Mouse (Mus musculus) midbrain, postnatal 0 days (tissue): ENCODE measurements around the gene Atp6v1c2. TPM values are rescaled to one million over a fixed set of nuclear protein-coding genes. Genes with fewer than 3 reads are reported as not detected.
A peak's percentile ranks its signal among the peaks of the same experiment; 100 is the strongest.

Experiments
- ATAC-seq: fragments of 200-750 bp; cut with Nextera tagmentation; 2 replicates; pipeline ENCODE4 v1.8.0; 2017; ENCODE audit warnings: moderate number of reproducible peaks, mild to moderate bottlenecking, moderate TSS enrichment, moderate library complexity; ENCODE audit not compliant: low FRiP score
- DNase-seq: peaks from one replicate; pipeline ENCODE4 v3.0.0-alpha.2; 2015; ENCODE audit warnings: low spot score
- H3K27ac ChIP-seq: fragments of 300-500 bp; sonication (generic); 2 replicates; pipeline ENCODE4 v1.5.1; 2014; ENCODE audit warnings: low read depth, mild to moderate bottlenecking, low read length, mixed read lengths
- H3K27me3 ChIP-seq: fragments of 300-500 bp; sonication (generic); 2 replicates; pipeline ENCODE4 v1.6.1; 2014; ENCODE audit warnings: low read length, control low read depth, mixed read lengths; ENCODE audit not compliant: insufficient read depth
- H3K36me3 ChIP-seq: fragments of 300-500 bp; sonication (generic); 2 replicates; pipeline ENCODE4 v1.6.1; 2014; ENCODE audit warnings: low read length, control low read depth, mixed read lengths; ENCODE audit not compliant: insufficient read depth
- H3K4me1 ChIP-seq: fragments of 300-500 bp; sonication (generic); 2 replicates; pipeline ENCODE4 v1.6.1; 2014; ENCODE audit warnings: mild to moderate bottlenecking, control low read depth, antibody characterized with exemption, low read length, mixed read lengths; ENCODE audit not compliant: insufficient read depth
- H3K4me2 ChIP-seq: fragments of 300-500 bp; sonication (generic); 2 replicates; pipeline ENCODE4 v1.6.1; 2014; ENCODE audit warnings: low read depth, mild to moderate bottlenecking, low read length, mixed read lengths; ENCODE audit not compliant: poor library complexity, severe bottlenecking
- H3K4me3 ChIP-seq: fragments of 300-500 bp; sonication (generic); 2 replicates; pipeline ENCODE4 v1.5.1; 2014; ENCODE audit warnings: low read depth, mild to moderate bottlenecking, low read length, moderate library complexity
- H3K9ac ChIP-seq: fragments of 300-500 bp; sonication (generic); replicated peaks from 2 replicates; pipeline ENCODE4 v1.6.1; 2014; ENCODE audit warnings: mild to moderate bottlenecking, low read length, moderate library complexity, mixed read lengths; ENCODE audit not compliant: poor library complexity, severe bottlenecking
- H3K9me3 ChIP-seq: fragments of 300-500 bp; sonication (generic); 2 replicates; pipeline ENCODE4 v1.6.1; 2016; ENCODE audit warnings: low read length, control low read depth
- CTCF ChIP-seq: IDR thresholded peaks from 2 replicates; pipeline ENCODE4 v1.5.1; 2016; ENCODE audit warnings: antibody characterized with exemption, mild to moderate bottlenecking
- WGBS: fragments of 180-500 bp; shearing (Covaris S2); extraction: QIAGEN DNeasy Blood & Tissue Kit; methylation state at CpG from one replicate; pipeline ENCODE4 v1.1.7; 2014; 5-methylcytosine and 5-hydroxymethylcytosine counted together
- microRNA-seq: library from miRNA; unstranded; fragments of <30 nt; microRNA quantifications from one replicate; pipeline ENCODE4, GENCODE M21; 2016; ENCODE audit warnings: borderline number of aligned reads
- polyA plus RNA-seq: library from polyadenylated mRNA; unstranded; fragments of >200 nt; fragmentation: Nextera tagmentation; extraction: Ambion mirVana; gene quantifications from 2 replicates; pipeline ENCODE4 v1.2.1, GENCODE M21; 2015
- total RNA-seq: library from RNA; depleted of rRNA; stranded (reverse); fragments of >200 nt; gene quantifications from 2 replicates; pipeline ENCODE4 v1.2.3, GENCODE M21; 2014; rRNA removed

The Atp6v1c2 gene
- total and polyA plus RNA-seq, 2 experiments from 2014 or later = 1.9 to 2.0 TPM

DNA sequence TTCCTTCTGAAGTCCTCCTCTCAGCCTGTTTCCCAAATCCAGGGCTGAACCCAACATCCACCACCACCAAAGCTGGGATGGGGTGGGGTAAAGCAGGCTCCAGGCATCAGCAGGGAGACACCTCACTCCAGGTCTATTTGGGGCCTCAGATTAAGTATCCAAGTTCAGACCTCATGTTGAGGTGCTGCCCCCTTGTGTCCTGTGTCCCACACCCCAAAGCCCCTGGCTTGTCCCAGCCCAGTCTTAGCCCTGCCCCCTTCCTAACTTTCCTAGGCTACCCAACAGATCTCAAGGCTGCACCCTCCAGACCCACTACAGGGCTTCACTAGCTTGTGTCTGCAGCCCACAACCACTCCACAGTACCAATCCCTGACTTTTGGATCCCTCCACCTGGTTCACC lies 87.1 kb downstream of the Atp6v1c2 start:
- DNase-seq (no peak), ATAC-seq (no peak)
- Histone ChIP-seq H3K4me1 (no peaks in the 10 kb centered on the region), H3K36me3 (no peaks in the 10 kb centered on the region), H3K9me3 (no peaks in the 10 kb centered on the region), H3K4me2 (no peak overlapping the region), H3K4me3 (no peak overlapping the region), H3K9ac (no peak overlapping the region), H3K27me3 (no peaks in the 10 kb centered on the region), H3K27ac (no peak overlapping the region)
- TF ChIP-seq CTCF = 0 out of 2 replicates have a peak, but pooled peaks have one; percentile 21

DNA sequence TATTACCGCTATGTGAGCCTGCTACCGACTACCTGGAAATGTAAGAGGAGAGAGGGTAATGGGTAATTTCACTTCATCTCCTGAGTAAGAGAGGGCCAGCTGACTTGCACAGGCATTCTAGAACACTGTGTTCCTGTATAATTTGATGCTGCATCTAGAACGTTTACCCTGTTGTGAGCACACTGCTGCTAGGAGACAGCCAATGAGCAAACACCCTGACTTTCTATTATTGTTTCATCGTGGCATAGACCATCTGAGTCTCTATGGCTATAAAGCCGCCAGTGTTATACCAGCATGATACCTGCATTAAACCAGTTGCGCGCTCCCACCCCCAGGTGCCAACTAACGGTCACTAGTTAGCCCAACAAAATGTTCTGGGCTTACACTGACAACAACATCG lies 87.5 kb downstream of the Atp6v1c2 start:
- WGBS = 91% methylated on average over 9 of the region's 9 CpGs
- no peak for ATAC-seq
- no peak overlapping the region for H3K4me2 ChIP-seq
- no peak for DNase-seq
- H3K36me3 ChIP-seq = no peaks in the 10 kb centered on the region
- H3K4me3 ChIP-seq = no peak overlapping the region
- no peak overlapping the region for H3K27ac ChIP-seq
- no peaks in the 10 kb centered on the region for H3K4me1 ChIP-seq
- no peaks in the 10 kb centered on the region for H3K27me3 ChIP-seq
- no peak for TF ChIP-seq CTCF
- no peak overlapping the region for H3K9ac ChIP-seq
- no peaks in the 10 kb centered on the region for H3K9me3 ChIP-seq

DNA sequence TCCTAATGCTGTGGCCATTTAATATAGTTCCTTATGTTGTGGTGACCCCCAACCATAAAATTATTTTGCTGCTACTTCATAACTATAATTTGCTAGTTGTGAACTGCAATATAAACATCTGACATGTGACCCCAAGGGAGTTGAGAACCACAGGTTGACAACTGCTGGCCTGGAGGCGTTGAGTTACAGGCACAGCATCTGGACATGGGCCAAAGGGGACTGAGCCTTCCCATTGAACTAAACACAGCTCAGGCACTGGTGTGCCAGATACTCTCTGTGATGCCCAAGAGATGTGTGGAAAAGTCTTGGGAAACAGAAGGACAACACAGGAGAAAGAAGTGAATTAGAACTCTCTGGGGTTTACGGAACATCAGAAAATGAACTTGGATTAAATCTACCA lies 88.1 kb downstream of the Atp6v1c2 start:
- H3K4me3 ChIP-seq = no peak overlapping the region
- H3K4me2 ChIP-seq = no peak overlapping the region
- 74% methylated on average over 2 of the region's 2 CpGs for WGBS
- no peak overlapping the region for H3K9ac ChIP-seq
- DNase-seq (no peak), ATAC-seq (no peak)
- H3K36me3 ChIP-seq = no peaks in the 10 kb centered on the region
- H3K27ac ChIP-seq = no peak overlapping the region
- TF ChIP-seq CTCF = no peak
- H3K27me3 ChIP-seq = no peaks in the 10 kb centered on the region
- H3K9me3 ChIP-seq = no peaks in the 10 kb centered on the region
- H3K4me1 ChIP-seq = no peaks in the 10 kb centered on the region

DNA sequence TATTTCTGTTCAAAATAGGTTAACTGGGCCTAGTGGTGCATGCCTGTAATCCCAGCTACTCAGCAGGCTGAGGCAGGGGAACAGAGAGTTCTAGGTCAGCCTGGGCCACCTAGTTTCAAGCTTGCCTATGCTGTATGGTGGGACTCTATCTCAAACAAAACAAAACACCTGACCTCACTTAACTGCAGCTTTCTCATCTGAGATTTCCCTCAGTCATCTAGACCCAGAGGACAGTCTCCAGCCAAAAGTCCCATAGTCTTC lies 89.8 kb downstream of the Atp6v1c2 start:
- ATAC-seq = no peak
- H3K27me3 ChIP-seq = no peaks in the 10 kb centered on the region
- no peak for DNase-seq
- H3K9ac ChIP-seq = no peak overlapping the region
- no peak overlapping the region for H3K4me3 ChIP-seq
- no peak overlapping the region for H3K27ac ChIP-seq
- no peaks in the 10 kb centered on the region for H3K4me1 ChIP-seq
- TF ChIP-seq CTCF = no peak
- no peaks in the 10 kb centered on the region for H3K9me3 ChIP-seq
- H3K36me3 ChIP-seq = no peaks in the 10 kb centered on the region
- no peak overlapping the region for H3K4me2 ChIP-seq

DNA sequence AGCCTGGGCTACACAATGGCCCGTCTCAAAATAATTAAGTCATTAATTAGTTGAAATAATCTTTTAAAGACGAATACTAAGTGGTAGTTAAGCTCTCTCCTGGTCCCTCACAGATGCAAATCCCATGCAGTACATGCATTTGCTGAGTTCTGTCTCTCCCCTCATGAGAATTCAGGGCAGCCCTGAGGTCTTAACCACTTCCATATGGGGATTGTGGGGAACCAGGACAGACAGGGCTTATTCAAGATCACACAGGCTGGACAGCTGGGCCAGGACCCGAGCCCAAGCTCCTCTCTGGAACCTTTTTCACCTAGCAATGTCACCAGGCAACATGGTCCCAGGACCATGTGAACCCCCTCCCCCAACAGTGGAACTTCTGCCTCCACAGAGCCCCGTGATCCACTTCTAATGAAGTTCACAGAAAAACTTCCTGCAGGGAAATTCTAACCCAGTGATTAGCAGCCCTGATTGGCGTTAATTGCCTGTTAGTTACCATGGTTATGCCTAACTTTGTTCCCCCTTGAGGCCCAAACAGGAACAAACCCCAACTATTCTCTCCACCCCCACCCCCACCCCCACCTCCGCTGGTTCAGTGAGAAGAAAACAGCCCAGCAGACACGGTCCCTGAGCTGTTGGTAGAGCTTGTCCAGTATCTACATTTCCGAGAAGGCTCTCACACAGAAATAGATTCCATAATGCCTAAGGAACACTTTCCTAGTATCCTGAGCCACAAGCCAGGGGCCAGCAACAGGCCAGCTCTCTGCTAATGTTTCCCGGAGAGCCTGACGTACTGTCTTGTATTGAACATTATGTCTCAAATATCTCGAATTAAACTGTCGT lies 90.4 kb downstream of the Atp6v1c2 start:
- 57% methylated on average over 12 of the region's 12 CpGs for WGBS
- no peak for TF ChIP-seq CTCF
- H3K27me3 ChIP-seq = no peaks in the 10 kb centered on the region
- no peaks in the 10 kb centered on the region for H3K36me3 ChIP-seq
- ATAC-seq (no peak), DNase-seq (no peak)
- H3K27ac ChIP-seq = no peak overlapping the region
- no peaks in the 10 kb centered on the region for H3K4me1 ChIP-seq
- no peaks in the 10 kb centered on the region for H3K9me3 ChIP-seq
- H3K9ac ChIP-seq = no peak overlapping the region
- no peak overlapping the region for H3K4me3 ChIP-seq
- no peak overlapping the region for H3K4me2 ChIP-seq

DNA sequence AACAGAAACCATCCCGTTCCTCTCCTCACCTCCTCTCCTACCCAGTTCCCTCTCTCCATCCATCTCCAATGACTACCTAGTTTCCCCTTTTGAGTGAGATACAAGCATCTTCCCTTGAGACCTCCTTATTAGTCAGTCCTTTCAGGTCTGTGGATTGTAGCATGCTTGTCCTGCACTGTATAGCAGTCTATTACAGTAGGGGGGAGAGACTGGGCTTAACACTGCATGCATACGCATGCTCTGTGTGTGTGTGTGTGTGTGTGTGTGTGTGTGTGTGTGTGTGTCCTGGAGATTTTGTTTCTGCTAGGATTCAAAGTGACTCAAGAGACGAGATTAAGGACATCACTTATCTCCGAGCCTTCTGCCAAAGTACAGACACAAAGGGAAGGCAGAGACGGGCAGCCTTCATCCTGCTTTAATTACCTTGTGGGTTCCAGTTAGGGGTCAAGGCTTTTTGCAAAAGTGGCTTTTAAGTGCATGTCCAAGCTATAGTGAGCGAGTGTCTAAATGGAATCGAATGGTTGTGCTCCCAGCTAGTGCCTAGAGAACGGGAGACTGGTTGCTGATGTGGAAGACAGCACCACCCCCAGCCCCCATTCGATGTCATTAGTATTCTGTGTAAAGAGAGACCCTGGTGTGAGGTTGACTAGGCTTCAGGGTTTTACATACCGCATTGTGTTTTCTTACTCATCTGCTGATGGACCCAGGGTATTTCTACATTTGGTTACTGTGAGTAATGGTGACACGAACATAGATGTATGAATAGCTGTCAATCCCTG lies 93.4 kb downstream of the Atp6v1c2 start:
- WGBS = 29% methylated on average over 11 of the region's 11 CpGs
- no peaks in the 10 kb centered on the region for H3K9me3 ChIP-seq
- H3K4me3 ChIP-seq = no peak overlapping the region
- ATAC-seq (peak; percentile 76), DNase-seq (no peak)
- H3K27me3 ChIP-seq = no peaks in the 10 kb centered on the region
- H3K27ac ChIP-seq = no peak overlapping the region
- no peak overlapping the region for H3K9ac ChIP-seq
- no peak overlapping the region for H3K4me2 ChIP-seq
- no peak for TF ChIP-seq CTCF
- H3K4me1 ChIP-seq = no peaks in the 10 kb centered on the region
- H3K36me3 ChIP-seq = no peaks in the 10 kb centered on the region

Small RNAs within 50 kb of the gene (microRNA-seq; reads per million reads assigned to microRNA genes)
- gene Mir3066 = 16.4 reads per million, percentile 27 among the genes with 10 or more reads in this experiment

Other genes starting within 250 kb of the Atp6v1c2 start
- 11.0 and 12.2 TPM in 2 replicates for gene Kcnf1, start 152.5 kb downstream of the Atp6v1c2 start, total RNA-seq
- gene Kcnf1, start 152.5 kb downstream of the Atp6v1c2 start, polyA plus RNA-seq = 4.7 and 5.1 TPM in 2 replicates
- 85.4 and 116 TPM in 2 replicates for gene Pdia6, start 62.8 kb downstream of the Atp6v1c2 start, total RNA-seq
- 184 and 188 TPM in 2 replicates for gene Pdia6, start 62.8 kb downstream of the Atp6v1c2 start, polyA plus RNA-seq
- 6.5 and 10.0 TPM in 2 replicates for gene Nol10, start 19.1 kb upstream of the Atp6v1c2 start, total RNA-seq
- 11.8 and 13.6 TPM in 2 replicates for gene Nol10, start 19.1 kb upstream of the Atp6v1c2 start, polyA plus RNA-seq
- 181 and 197 TPM in 2 replicates for gene Odc1, start 215.4 kb upstream of the Atp6v1c2 start, total RNA-seq
- gene Odc1, start 215.4 kb upstream of the Atp6v1c2 start, polyA plus RNA-seq = 90.9 and 102 TPM in 2 replicates